Comparison of ENCODE assay signal across 20 mouse cellular contexts in the genomic region with DNA sequence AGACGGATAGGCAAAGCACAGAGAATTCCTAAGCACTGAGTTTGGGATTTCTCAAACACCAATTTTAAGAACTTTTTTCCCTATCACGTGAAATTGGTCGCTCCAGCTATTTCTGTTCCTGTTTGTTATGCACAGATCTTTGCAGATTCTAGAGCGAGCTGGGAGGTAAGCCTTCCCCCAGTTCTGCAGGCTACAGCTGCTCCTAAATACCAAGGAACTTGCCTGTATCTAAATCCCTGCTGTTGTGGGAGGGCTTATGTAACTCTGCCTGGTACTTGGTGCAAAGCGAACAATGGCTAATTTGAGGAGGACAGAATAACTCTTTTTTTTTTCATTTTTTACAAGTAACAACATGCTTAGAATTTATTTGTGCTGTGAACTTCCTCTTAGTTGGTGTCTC.
DNase-seq lines count a peak whose midpoint lies in the region; ATAC-seq lines count a peak whose summit lies in the region.
"Had no signal": no experiment of that assay in that cellular context is flagged by ENCODE, and none has a peak within 500 bp of the region (broad histone marks: within the 10 kb centered on the region; RNA-seq: fewer than 3 reads in every experiment).

No protein-coding gene starts in this region.

- no peaks in the 10 kb centered on the region for H3K4me1 ChIP-seq in forebrain, embryonic 14.5 days (ENCODE audit: control insufficient read depth, insufficient read depth, low read length)
- no peaks in the 10 kb centered on the region for H3K4me1 ChIP-seq in forebrain, embryonic 13.5 days
- H3K4me1 ChIP-seq: embryonic facial prominence, embryonic 15.5 days; limb, embryonic 12.5 days had no signal

- no peak overlapping the region for H3K27ac ChIP-seq in forebrain, embryonic 14.5 days (ENCODE audit: low read depth, low read length)
- no peak overlapping the region for H3K27ac ChIP-seq in forebrain, embryonic 13.5 days
- H3K27ac ChIP-seq: embryonic facial prominence, embryonic 15.5 days; hindbrain, embryonic 14.5 days; limb, embryonic 12.5 days; liver, embryonic 14.5 days had no signal

- H3K27me3 ChIP-seq in forebrain, embryonic 14.5 days (replicated peaks; ENCODE audit: control insufficient read depth, insufficient read depth, low read length), result no peaks in the 10 kb centered on the region
- H3K27me3 ChIP-seq in forebrain, embryonic 13.5 days, result no peaks in the 10 kb centered on the region
- H3K27me3 ChIP-seq: embryonic facial prominence, embryonic 15.5 days; limb, embryonic 12.5 days had no signal

- H3K9me3 ChIP-seq in forebrain, embryonic 14.5 days (replicated peaks; ENCODE audit: control insufficient read depth, low read length), result no peaks in the 10 kb centered on the region
- no peaks in the 10 kb centered on the region for H3K9me3 ChIP-seq in forebrain, embryonic 13.5 days (replicated peaks)
- H3K9me3 ChIP-seq: embryonic facial prominence, embryonic 15.5 days; limb, embryonic 12.5 days had no signal

- no peak for ATAC-seq in forebrain, embryonic 14.5 days
- ATAC-seq in forebrain, embryonic 13.5 days, result no peak
- ATAC-seq: activated CD4-positive, CD25-positive, alpha-beta regulatory T cell, adult 4 months; intestine, embryonic 16.5 days; lung, postnatal 0 days had no signal

- no peak overlapping the region for H3K4me2 ChIP-seq in forebrain, embryonic 14.5 days (ENCODE audit: low read length)
- H3K4me2 ChIP-seq in forebrain, embryonic 13.5 days, result no peak overlapping the region
- H3K4me2 ChIP-seq: embryonic facial prominence, embryonic 15.5 days; hindbrain, embryonic 14.5 days; limb, embryonic 12.5 days had no signal

- no peaks in the 10 kb centered on the region for H3K36me3 ChIP-seq in forebrain, embryonic 14.5 days (ENCODE audit: control insufficient read depth, insufficient read depth, low read length)
- no peaks in the 10 kb centered on the region for H3K36me3 ChIP-seq in forebrain, embryonic 13.5 days (ENCODE audit: poor library complexity, severe bottlenecking)
- H3K36me3 ChIP-seq: embryonic facial prominence, embryonic 15.5 days; limb, embryonic 12.5 days had no signal

- 41% methylated on average over 5 of the region's 5 CpGs for WGBS in forebrain, embryonic 14.5 days
- WGBS in forebrain, embryonic 13.5 days, result 44% methylated on average over 5 of the region's 5 CpGs

- no peak overlapping the region for H3K4me3 ChIP-seq in forebrain, embryonic 14.5 days (ENCODE audit: low read depth, low read length)
- H3K4me3 ChIP-seq in forebrain, embryonic 13.5 days, result no peak overlapping the region
- H3K4me3 ChIP-seq: embryonic facial prominence, embryonic 15.5 days; limb, embryonic 12.5 days; myocyte had no signal

- H3K9ac ChIP-seq in forebrain, embryonic 14.5 days (ENCODE audit: low read length), result no peak overlapping the region
- H3K9ac ChIP-seq in forebrain, embryonic 13.5 days, result no peak overlapping the region
- H3K9ac ChIP-seq: embryonic facial prominence, embryonic 15.5 days; hindbrain, embryonic 14.5 days; limb, embryonic 12.5 days; liver, embryonic 14.5 days had no signal

- DNase-seq in forebrain, embryonic 14.5 days (ENCODE audit: low spot score), result peak; percentile 3
- peak; percentile 81 to 82 for DNase-seq in frontal cortex, adult 2 months (ENCODE audit: extremely low spot score in 1 of 2, low spot score in 1 of 2)
- peak; percentile 87 for DNase-seq in layer of hippocampus, adult 9-11 months
- DNase-seq in right cerebral cortex, postnatal 10 days (ENCODE audit: low spot score in 2 of 2), result peak; percentile 49 to 58
- no peak for DNase-seq in cerebellum, adult 9-11 months
- no peak for DNase-seq in thymus, postnatal 14 days
- DNase-seq in kidney, postnatal 36 days, result no peak
- DNase-seq: adrenal gland, postnatal 36 days; gastrocnemius, postnatal 14 days; kidney, postnatal 14 days; thymus, postnatal 36 days had no signal

Comparison
In these comparisons a context has a peak if more than half of its experiments do, and no peak if none do; other contexts are left out.
1. DNase-seq: peak in forebrain, embryonic 14.5 days (single experiment), frontal cortex, adult 2 months (2 of 2), layer of hippocampus, adult 9-11 months (single experiment) and right cerebral cortex, postnatal 10 days (2 of 2); none in cerebellum, adult 9-11 months (single experiment), thymus, postnatal 14 days (single experiment) and kidney, postnatal 36 days (0 of 2).